Mouse (Mus musculus) lung, embryonic 16.5 days (tissue): ENCODE data around the gene Exoc4. TPM values are rescaled to one million over a fixed set of nuclear protein-coding genes. Genes with fewer than 3 reads are reported as not detected.

Source experiments
- ATAC-seq: fragments of 200-750 bp; cut with Nextera tagmentation; 2 replicates; pipeline ENCODE4 v1.8.0; 2017; ENCODE audit warnings: low read depth, mild to moderate bottlenecking, moderate library complexity
- H3K27ac ChIP-seq: fragments of 300-500 bp; sonication (generic); 2 replicates; pipeline ENCODE4 v1.5.1; 2014; ENCODE audit warnings: mild to moderate bottlenecking, control low read depth, low read length
- H3K27me3 ChIP-seq: fragments of 300-500 bp; sonication (generic); 2 replicates; pipeline ENCODE4 v1.6.1; 2014; ENCODE audit warnings: low read depth, low read length, mixed read lengths; ENCODE audit not compliant: control insufficient read depth, insufficient read depth
- H3K36me3 ChIP-seq: fragments of 300-500 bp; sonication (generic); 2 replicates; pipeline ENCODE4 v1.6.1; 2014; ENCODE audit warnings: low read length; ENCODE audit not compliant: control insufficient read depth, insufficient read depth
- H3K4me1 ChIP-seq: fragments of 300-500 bp; sonication (generic); replicated peaks from 2 replicates; pipeline ENCODE4 v1.6.1; 2014; ENCODE audit warnings: low read length, mixed read lengths; ENCODE audit not compliant: control insufficient read depth, insufficient read depth
- H3K4me2 ChIP-seq: fragments of 300-500 bp; sonication (generic); 2 replicates; pipeline ENCODE4 v1.6.1; 2014; ENCODE audit warnings: low read depth, low read length, control low read depth
- H3K4me3 ChIP-seq: fragments of 300-500 bp; sonication (generic); 2 replicates; pipeline ENCODE4 v1.5.1; 2014; ENCODE audit warnings: mild to moderate bottlenecking, low read length, control low read depth
- H3K9ac ChIP-seq: fragments of 300-500 bp; sonication (generic); 2 replicates; pipeline ENCODE4 v1.6.1; 2014; ENCODE audit warnings: low read length, control low read depth
- H3K9me3 ChIP-seq: fragments of 300-500 bp; sonication (generic); 2 replicates; pipeline ENCODE4 v1.6.1; 2016; ENCODE audit warnings: low read length; ENCODE audit not compliant: control insufficient read depth
- WGBS: fragments of 180-500 bp; shearing (Covaris S2); extraction: QIAGEN DNeasy Blood & Tissue Kit; methylation state at CpG from one replicate; pipeline ENCODE4 v1.1.7; 2014; 5-methylcytosine and 5-hydroxymethylcytosine counted together
- polyA plus RNA-seq: library from polyadenylated mRNA; unstranded; fragments of >200 nt; fragmentation: Nextera tagmentation; extraction: Ambion mirVana; gene quantifications from 2 replicates; pipeline ENCODE4 v1.2.1, GENCODE M21; 2015

Exoc4 gene
- polyA plus RNA-seq, 1 experiment from 2014 or later = 36.8 TPM

GRCm38 (mm10) chr6:33294626-33295025, 45.7 kb downstream of the Exoc4 start:
- Histone ChIP-seq H3K4me1 (no peaks in the 10 kb centered on the region), H3K4me2 (no peak overlapping the region), H3K9ac (no peak overlapping the region), H3K27ac (no peak overlapping the region), H3K36me3 (peaks cover 2% of the 10 kb centered on the region; the same call in 1 of the 2 replicates), H3K4me3 (no peak overlapping the region), H3K27me3 (no peaks in the 10 kb centered on the region), H3K9me3 (no peaks in the 10 kb centered on the region)
- WGBS = 63% methylated on average over 2 of the region's 2 CpGs
- ATAC-seq = no peak

GRCm38 (mm10) chr6:33297566-33297965, 48.7 kb downstream of the Exoc4 start:
- no peak overlapping the region for H3K9ac ChIP-seq
- H3K27me3 ChIP-seq = no peaks in the 10 kb centered on the region
- H3K9me3 ChIP-seq = no peaks in the 10 kb centered on the region
- 84% methylated on average over 3 of the region's 3 CpGs for WGBS
- H3K4me1 ChIP-seq = no peaks in the 10 kb centered on the region
- H3K4me2 ChIP-seq = no peak overlapping the region
- no peak overlapping the region for H3K27ac ChIP-seq
- no peak for ATAC-seq
- H3K4me3 ChIP-seq = no peak overlapping the region
- peaks cover 2% of the 10 kb centered on the region; the same call in 1 of the 2 replicates for H3K36me3 ChIP-seq

GRCm38 (mm10) chr6:33298768-33299167, 49.9 kb downstream of the Exoc4 start:
- Histone ChIP-seq H3K4me2 (no peak overlapping the region), H3K4me1 (no peaks in the 10 kb centered on the region), H3K27me3 (no peaks in the 10 kb centered on the region), H3K36me3 (peaks cover 2% of the 10 kb centered on the region; the same call in 1 of the 2 replicates), H3K27ac (no peak overlapping the region), H3K9ac (no peak overlapping the region), H3K9me3 (no peaks in the 10 kb centered on the region), H3K4me3 (no peak overlapping the region)
- 67% methylated on average over 1 of the region's 1 CpGs for WGBS
- ATAC-seq = no peak

DNA sequence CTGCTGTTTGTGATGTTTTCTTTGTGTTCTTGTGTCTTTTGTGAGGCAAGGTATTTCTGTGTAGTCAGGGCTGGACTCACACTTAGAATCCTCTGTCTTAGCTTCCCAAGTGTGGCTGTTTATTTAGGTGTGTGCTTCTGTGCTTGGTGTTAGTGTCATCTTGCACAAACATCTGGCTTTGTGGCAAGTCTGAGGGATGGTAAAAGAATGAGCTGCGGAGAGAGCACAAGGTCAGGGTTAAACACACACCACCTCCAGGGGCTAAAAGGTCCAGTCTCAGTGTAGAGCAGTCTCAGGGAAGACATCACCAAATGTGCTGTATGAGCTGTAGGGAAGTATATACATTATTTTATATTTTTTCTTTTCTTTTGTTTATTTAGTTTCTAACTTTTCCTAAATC, 57.1 kb downstream of the Exoc4 start:
- Histone ChIP-seq H3K27ac (no peak overlapping the region), H3K4me2 (no peak overlapping the region), H3K9me3 (no peaks in the 10 kb centered on the region), H3K9ac (no peak overlapping the region), H3K4me3 (no peak overlapping the region), H3K36me3 (no peaks in the 10 kb centered on the region), H3K4me1 (no peaks in the 10 kb centered on the region), H3K27me3 (no peaks in the 10 kb centered on the region)
- 38% methylated on average over 1 of the region's 1 CpGs for WGBS
- no peak for ATAC-seq

DNA sequence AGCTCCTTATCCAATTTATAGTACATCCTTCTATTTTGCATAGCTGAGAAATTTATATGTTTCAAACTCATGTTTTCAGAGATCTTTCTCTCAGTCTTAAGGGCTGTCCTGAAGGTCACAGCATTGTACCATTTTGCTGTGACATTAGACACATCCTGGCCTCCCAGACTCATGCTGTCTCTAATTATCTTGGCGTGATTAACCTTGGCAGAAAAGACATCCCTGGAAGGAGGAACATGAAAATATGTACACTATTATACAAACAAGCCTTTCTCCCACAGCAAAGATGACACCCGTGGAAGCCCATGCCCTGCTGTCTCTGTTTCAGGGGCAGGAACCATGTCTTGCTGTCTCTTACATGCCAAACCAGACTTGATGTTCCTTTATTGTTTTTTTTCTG, 59.8 kb downstream of the Exoc4 start:
- no peaks in the 10 kb centered on the region for H3K9me3 ChIP-seq
- WGBS = 80% methylated on average over 2 of the region's 2 CpGs
- no peaks in the 10 kb centered on the region for H3K4me1 ChIP-seq
- no peak overlapping the region for H3K27ac ChIP-seq
- ATAC-seq = no peak
- H3K4me2 ChIP-seq = no peak overlapping the region
- H3K4me3 ChIP-seq = no peak overlapping the region
- H3K9ac ChIP-seq = no peak overlapping the region
- H3K27me3 ChIP-seq = no peaks in the 10 kb centered on the region
- no peaks in the 10 kb centered on the region for H3K36me3 ChIP-seq

DNA sequence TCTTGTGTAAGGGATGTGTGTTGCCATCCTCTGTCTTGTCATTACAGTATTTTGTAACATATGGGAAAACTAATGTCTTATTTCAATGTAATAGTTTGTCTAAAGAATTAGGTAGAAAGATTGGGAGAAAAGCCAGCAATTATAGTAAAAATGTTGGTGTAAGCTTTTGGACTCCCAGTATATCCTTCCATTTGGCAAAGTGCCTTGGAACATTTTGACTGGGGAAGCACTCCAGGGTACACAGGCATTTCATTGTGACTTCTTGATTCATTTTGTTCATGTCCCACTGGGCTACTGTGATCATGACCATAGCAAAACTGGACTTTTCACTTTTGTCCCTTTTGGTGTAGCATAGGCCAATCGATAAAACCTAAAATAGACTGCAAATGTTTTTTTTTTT, 61.6 kb downstream of the Exoc4 start:
- Histone ChIP-seq H3K27ac (no peak overlapping the region), H3K4me1 (no peaks in the 10 kb centered on the region), H3K4me2 (no peak overlapping the region), H3K4me3 (no peak overlapping the region), H3K9me3 (no peaks in the 10 kb centered on the region), H3K27me3 (no peaks in the 10 kb centered on the region), H3K9ac (no peak overlapping the region), H3K36me3 (no peaks in the 10 kb centered on the region)
- ATAC-seq = no peak
- 85% methylated on average over 1 of the region's 1 CpGs for WGBS

DNA sequence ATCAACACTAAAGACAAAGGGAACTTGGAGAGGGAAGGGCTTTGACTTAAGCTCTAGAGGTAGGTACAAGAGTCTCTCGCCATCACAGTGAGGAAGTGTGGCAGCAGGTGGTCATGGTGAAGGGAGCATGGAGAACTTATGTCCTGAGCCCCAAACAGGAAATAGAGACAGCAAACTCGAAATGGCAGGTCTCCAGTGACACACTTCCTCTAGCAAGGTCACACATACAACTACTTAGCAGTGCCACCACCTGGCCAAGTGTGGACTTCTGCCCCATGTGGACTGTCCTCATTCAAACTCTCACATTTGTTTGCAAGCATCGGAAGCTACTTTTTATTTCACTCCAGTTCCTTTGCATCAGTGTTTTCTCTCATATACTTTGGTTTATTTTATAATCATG, 74.0 kb downstream of the Exoc4 start:
- WGBS = 61% methylated on average over 3 of the region's 3 CpGs
- Histone ChIP-seq H3K9me3 (no peaks in the 10 kb centered on the region), H3K27ac (no peak overlapping the region), H3K4me2 (no peak overlapping the region), H3K4me1 (peaks cover 6% of the 10 kb centered on the region; the same call in 1 of the 2 replicates), H3K4me3 (no peak overlapping the region), H3K27me3 (no peaks in the 10 kb centered on the region), H3K36me3 (no peaks in the 10 kb centered on the region), H3K9ac (no peak overlapping the region)
- no peak for ATAC-seq

DNA sequence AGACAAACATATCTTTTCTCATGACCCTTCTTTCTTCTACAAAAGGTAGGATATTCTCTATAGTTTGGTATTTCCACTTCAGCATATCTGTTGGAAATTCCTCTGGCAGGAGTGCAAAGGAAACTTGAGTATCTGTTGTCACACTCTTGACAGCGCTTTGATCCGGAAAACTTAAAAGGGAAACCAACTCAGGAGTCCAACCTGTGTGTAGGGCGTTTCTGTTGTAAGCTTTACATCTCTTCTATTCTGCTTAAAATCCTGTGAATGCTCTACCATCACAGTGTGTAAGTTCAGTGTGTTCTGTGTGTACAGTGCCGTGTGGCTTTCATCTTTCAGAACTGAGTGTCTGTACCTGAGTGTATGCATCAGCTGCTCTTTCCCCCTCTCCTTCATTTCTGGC, 74.5 kb downstream of the Exoc4 start:
- 45% methylated on average over 4 of the region's 4 CpGs for WGBS
- Histone ChIP-seq H3K4me2 (peak overlapping the region; percentile 22), H3K4me1 (peaks cover 6% of the 10 kb centered on the region; the same call in 1 of the 2 replicates), H3K27me3 (no peaks in the 10 kb centered on the region), H3K36me3 (no peaks in the 10 kb centered on the region), H3K9me3 (no peaks in the 10 kb centered on the region), H3K9ac (no peak overlapping the region), H3K4me3 (no peak overlapping the region), H3K27ac (peak overlapping the region; percentile 46)
- ATAC-seq = peak; percentile 49; the same call in 1 of the 2 replicates

GRCm38 (mm10) chr6:33328326-33328725, 79.4 kb downstream of the Exoc4 start:
- no peak overlapping the region for H3K4me3 ChIP-seq
- WGBS = 80% methylated on average over 1 of the region's 1 CpGs
- H3K9ac ChIP-seq = no peak overlapping the region
- no peaks in the 10 kb centered on the region for H3K36me3 ChIP-seq
- H3K9me3 ChIP-seq = no peaks in the 10 kb centered on the region
- no peak for ATAC-seq
- no peak overlapping the region for H3K27ac ChIP-seq
- no peak overlapping the region for H3K4me2 ChIP-seq
- H3K27me3 ChIP-seq = no peaks in the 10 kb centered on the region
- peaks cover 6% of the 10 kb centered on the region; the same call in 1 of the 2 replicates for H3K4me1 ChIP-seq
